Mouse (Mus musculus) central nervous system, embryonic 18 days (tissue): ENCODE data around the gene Gm4064. TPM values are rescaled to one million over a fixed set of nuclear protein-coding genes. Genes with fewer than 3 reads are reported as not detected.

ENCODE experiments used
- polyA plus RNA-seq: library from polyadenylated mRNA; depleted of rRNA; stranded (reverse); fragments of >200 nt; gene quantifications from 2 replicates; pipeline ENCODE4 v1.2.3, GENCODE M21; 2012; rRNA removed

Gm4064 gene
- not detected in 2 replicates for polyA plus RNA-seq

DNA sequence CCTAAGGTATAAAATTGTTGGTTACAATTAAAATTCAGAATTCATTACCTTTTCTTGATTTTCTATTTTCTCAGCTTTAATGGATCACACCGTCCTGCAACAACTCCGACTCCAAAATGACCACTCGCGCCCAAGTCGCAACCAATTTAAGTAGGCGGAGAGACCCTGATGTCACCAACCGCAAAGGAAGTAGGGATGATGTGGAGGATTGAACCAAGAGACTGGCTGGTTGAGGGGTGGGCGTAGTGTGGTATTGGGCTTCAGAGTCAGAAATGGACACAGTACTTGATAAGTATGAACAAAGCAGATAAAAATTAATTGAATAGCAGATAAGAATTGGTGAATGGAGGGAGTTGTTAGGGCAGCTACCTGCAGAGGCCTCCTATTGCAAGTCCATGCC, at the start of gene Gm4064:
Gene Gm4064 (minus strand): TSS at position 101 of the 400 bp plus-strand sequence.

DNA sequence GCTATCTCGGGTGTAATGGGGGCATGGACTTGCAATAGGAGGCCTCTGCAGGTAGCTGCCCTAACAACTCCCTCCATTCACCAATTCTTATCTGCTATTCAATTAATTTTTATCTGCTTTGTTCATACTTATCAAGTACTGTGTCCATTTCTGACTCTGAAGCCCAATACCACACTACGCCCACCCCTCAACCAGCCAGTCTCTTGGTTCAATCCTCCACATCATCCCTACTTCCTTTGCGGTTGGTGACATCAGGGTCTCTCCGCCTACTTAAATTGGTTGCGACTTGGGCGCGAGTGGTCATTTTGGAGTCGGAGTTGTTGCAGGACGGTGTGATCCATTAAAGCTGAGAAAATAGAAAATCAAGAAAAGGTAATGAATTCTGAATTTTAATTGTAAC, 34.4 kb upstream of the Gm4064 start, which contains the start of the genes Rbmy and Gm10256:
Gene Rbmy (plus strand): TSS at position 301 of the 400 bp plus-strand sequence.
Gene Gm10256 (plus strand): TSS at position 320 of the 400 bp plus-strand sequence.

Other genes with a start within 250 kb of the Gm4064 start
- gene H2al2c, start 197.1 kb downstream of the Gm4064 start, polyA plus RNA-seq, result not detected in 2 replicates
- gene Sry, start 132.5 kb downstream of the Gm4064 start, polyA plus RNA-seq, result not detected in 2 replicates
- gene H2al2b, start 75.5 kb downstream of the Gm4064 start, polyA plus RNA-seq, result not detected in 2 replicates
- gene Rbmy, start 34.5 kb upstream of the Gm4064 start, polyA plus RNA-seq, result not detected in 2 replicates
- 0.08 TPM in 1 of 2 replicates, not detected in the other for gene Gm10256, start 34.5 kb upstream of the Gm4064 start, polyA plus RNA-seq
- not detected in 2 replicates for gene Gm10352, start 104.8 kb upstream of the Gm4064 start, polyA plus RNA-seq
- gene Gm29289, start 136.4 kb upstream of the Gm4064 start, polyA plus RNA-seq, result not detected in 2 replicates